Comparison of ENCODE assay signal across 14 mouse cellular contexts in the genomic region with DNA sequence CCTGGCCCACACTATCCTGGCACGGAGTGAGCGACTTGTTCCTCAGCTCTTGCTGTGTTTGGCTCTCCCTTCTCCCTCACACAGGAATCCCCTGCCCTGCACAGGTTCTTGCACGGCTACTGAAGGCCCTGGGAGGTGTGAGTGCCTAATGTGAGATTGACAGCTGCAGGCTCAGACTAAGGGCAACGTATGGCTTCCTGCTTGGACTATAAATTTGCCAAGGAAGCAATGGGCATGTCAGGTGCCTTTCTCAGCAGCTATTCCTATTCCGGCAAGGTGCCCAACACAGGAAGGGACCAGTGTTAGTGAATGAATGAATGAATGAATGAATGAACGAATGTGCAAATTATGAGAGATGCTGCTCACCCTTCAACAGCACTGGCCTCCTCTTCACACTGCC. TPM values are rescaled to one million over a fixed set of nuclear protein-coding genes. Genes with fewer than 3 reads are reported as not detected.
"Had no signal": no experiment of that assay in that cellular context is flagged by ENCODE, and none has a peak within 500 bp of the region (broad histone marks: within the 10 kb centered on the region; RNA-seq: fewer than 3 reads in every experiment).

No protein-coding gene starts in this region.

- H3K4me3 ChIP-seq: limb, embryonic 10.5 days; liver, embryonic 15.5 days; neural tube, embryonic 13.5 days had no signal

- H3K36me3 ChIP-seq: limb, embryonic 10.5 days; liver, embryonic 15.5 days; neural tube, embryonic 13.5 days had no signal

- ATAC-seq: lung, postnatal 0 days had no signal

- H3K4me1 ChIP-seq: limb, embryonic 10.5 days; liver, embryonic 15.5 days; neural tube, embryonic 13.5 days had no signal

- H3K4me2 ChIP-seq: liver, embryonic 11.5 days; liver, embryonic 15.5 days; neural tube, embryonic 13.5 days had no signal

- DNase-seq: kidney, postnatal 25 days; layer of hippocampus, postnatal 36 days; lung, adult 2 months; lung, postnatal 36 days; retina, postnatal 1 day; right cerebral cortex, postnatal 4 days; spleen, adult 18-20 months; thymus, adult 18-20 months; thymus, postnatal 14 days had no signal

- H3K9ac ChIP-seq: liver, embryonic 15.5 days; neural tube, embryonic 13.5 days had no signal

- H3K9me3 ChIP-seq: limb, embryonic 10.5 days; liver, embryonic 15.5 days; neural tube, embryonic 13.5 days had no signal

- H3K27me3 ChIP-seq: liver, embryonic 15.5 days; neural tube, embryonic 13.5 days had no signal

- H3K27ac ChIP-seq: limb, embryonic 10.5 days; liver, embryonic 15.5 days; neural tube, embryonic 13.5 days had no signal

RNA-seq across cellular contexts. Expression of gene Slc24a4, which starts 54.1 kb away (rescaled TPM):
- polyA plus RNA-seq: limb, embryonic 10.5 days had no signal
